Mouse (Mus musculus): Measurements from ENCODE around the gene Jakmip3. TPM values are rescaled to one million over a fixed set of nuclear protein-coding genes. Genes with fewer than 3 reads are reported as not detected.

Gene Jakmip3
- polyA plus RNA-seq, 1 experiment from 2014 or later: 0.13 TPM

DNA sequence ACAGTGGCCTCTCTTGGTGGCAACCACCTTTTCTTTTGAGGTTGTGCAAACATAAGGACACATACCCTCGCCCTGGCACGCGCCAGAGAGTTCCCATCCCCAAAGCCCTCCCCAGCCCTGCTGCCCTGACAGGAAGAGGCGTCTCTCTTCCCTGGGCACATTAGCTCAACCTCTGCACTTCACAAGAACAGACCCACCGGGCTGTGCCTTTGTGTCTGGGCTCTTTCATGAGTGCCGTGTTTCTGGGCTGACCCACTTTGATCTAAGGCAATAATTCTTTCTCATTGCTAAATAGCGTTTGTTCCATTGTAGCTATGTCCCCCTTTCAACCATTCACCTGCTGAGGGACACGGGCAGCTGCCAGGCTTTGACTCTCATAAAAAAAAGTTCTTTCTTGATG, 7.8 kb downstream of the Jakmip3 start:
- Histone ChIP-seq H3K27ac (replicated peaks) (no peak overlapping the region), H3K9me3 (ENCODE audit: control insufficient read depth, low read length) (no peaks in the 10 kb centered on the region), H3K4me3 (ENCODE audit: low read depth, low read length) (no peak overlapping the region), H3K4me2 (replicated peaks; ENCODE audit: low read depth) (no peak overlapping the region), H3K9ac (ENCODE audit: low read length) (no peak overlapping the region), H3K4me1 (replicated peaks; ENCODE audit: control insufficient read depth, insufficient read depth) (no peaks in the 10 kb centered on the region), H3K27me3 (ENCODE audit: control insufficient read depth, insufficient read depth, low read length) (no peaks in the 10 kb centered on the region), H3K36me3 (ENCODE audit: control insufficient read depth, insufficient read depth, low read length) (no peaks in the 10 kb centered on the region)
- ATAC-seq (ENCODE audit: low FRiP score, low TSS enrichment) (no peak), DNase-seq (ENCODE audit: low spot score) (no peak)
- no peak for TF ChIP-seq EP300 (optimal IDR thresholded peaks at IDR 0.05)
- no peak for TF ChIP-seq CTCF (IDR thresholded peaks at IDR 0.05; ENCODE audit: low read depth)
- 48% methylated on average over 8 of the region's 8 CpGs for WGBS

DNA sequence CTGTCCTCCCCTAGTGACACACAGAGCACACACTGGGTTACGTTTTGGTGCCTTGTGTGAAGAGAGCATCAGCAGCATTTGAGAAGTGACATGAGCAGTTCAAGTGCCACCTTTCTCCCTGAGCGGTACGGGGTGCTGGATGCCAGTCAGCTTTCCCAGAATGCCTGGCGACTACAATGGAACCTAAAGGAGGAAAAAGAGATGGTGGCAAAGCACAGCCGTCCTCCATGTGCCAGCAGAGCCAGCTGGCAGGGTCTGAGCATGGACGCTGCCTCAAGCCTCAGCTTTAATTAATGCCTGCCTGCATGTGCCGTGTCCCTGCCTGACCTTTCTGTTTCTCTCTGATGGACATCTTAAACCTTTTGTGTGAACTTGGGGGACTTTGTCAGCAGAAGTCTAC, 15.3 kb downstream of the Jakmip3 start:
- no peak overlapping the region for H3K9ac ChIP-seq (ENCODE audit: low read length)
- ATAC-seq (ENCODE audit: low FRiP score, low TSS enrichment) (no peak), DNase-seq (ENCODE audit: low spot score) (no peak)
- no peak overlapping the region for H3K27ac ChIP-seq (replicated peaks)
- no peak for TF ChIP-seq CTCF (IDR thresholded peaks at IDR 0.05; ENCODE audit: low read depth)
- no peak for TF ChIP-seq EP300 (optimal IDR thresholded peaks at IDR 0.05)
- 78% methylated on average over 7 of the region's 7 CpGs for WGBS
- H3K36me3 ChIP-seq (ENCODE audit: control insufficient read depth, insufficient read depth, low read length): no peaks in the 10 kb centered on the region
- no peaks in the 10 kb centered on the region for H3K4me1 ChIP-seq (replicated peaks; ENCODE audit: control insufficient read depth, insufficient read depth)
- no peaks in the 10 kb centered on the region for H3K9me3 ChIP-seq (ENCODE audit: control insufficient read depth, low read length)
- H3K4me3 ChIP-seq (ENCODE audit: low read depth, low read length): no peak overlapping the region
- H3K27me3 ChIP-seq (ENCODE audit: control insufficient read depth, insufficient read depth, low read length): no peaks in the 10 kb centered on the region
- no peak overlapping the region for H3K4me2 ChIP-seq (replicated peaks; ENCODE audit: low read depth)

DNA sequence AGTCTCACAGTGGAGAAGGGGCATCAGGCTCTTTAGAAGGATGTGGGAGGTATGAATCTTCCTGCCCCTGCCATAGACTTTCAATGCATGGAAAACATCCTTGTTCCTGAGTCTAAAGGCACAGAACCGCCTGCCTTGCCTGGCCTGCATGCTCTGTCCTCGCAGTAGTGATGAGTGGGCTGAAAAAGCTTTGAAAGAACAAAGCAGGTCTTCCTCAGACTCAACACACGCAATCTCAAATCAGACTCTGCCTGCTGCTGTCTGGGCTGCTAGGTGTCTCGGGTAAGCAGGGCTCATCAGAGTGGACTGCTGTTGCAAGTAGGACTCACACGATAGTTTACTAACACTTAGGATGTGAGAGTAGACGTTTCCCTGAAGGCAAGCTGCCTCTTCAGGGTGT, 16.6 kb downstream of the Jakmip3 start:
- Histone ChIP-seq H3K36me3 (ENCODE audit: control insufficient read depth, insufficient read depth, low read length) (no peaks in the 10 kb centered on the region), H3K9ac (ENCODE audit: low read length) (no peak overlapping the region), H3K27me3 (ENCODE audit: control insufficient read depth, insufficient read depth, low read length) (no peaks in the 10 kb centered on the region), H3K4me2 (replicated peaks; ENCODE audit: low read depth) (no peak overlapping the region), H3K4me3 (ENCODE audit: low read depth, low read length) (no peak overlapping the region), H3K27ac (replicated peaks) (no peak overlapping the region), H3K9me3 (ENCODE audit: control insufficient read depth, low read length) (no peaks in the 10 kb centered on the region), H3K4me1 (replicated peaks; ENCODE audit: control insufficient read depth, insufficient read depth) (no peaks in the 10 kb centered on the region)
- ATAC-seq (ENCODE audit: low FRiP score, low TSS enrichment) (no peak), DNase-seq (ENCODE audit: low spot score) (no peak)
- WGBS: 68% methylated on average over 6 of the region's 6 CpGs
- TF ChIP-seq EP300 (optimal IDR thresholded peaks at IDR 0.05): no peak
- TF ChIP-seq CTCF (IDR thresholded peaks at IDR 0.05; ENCODE audit: low read depth): no peak

DNA sequence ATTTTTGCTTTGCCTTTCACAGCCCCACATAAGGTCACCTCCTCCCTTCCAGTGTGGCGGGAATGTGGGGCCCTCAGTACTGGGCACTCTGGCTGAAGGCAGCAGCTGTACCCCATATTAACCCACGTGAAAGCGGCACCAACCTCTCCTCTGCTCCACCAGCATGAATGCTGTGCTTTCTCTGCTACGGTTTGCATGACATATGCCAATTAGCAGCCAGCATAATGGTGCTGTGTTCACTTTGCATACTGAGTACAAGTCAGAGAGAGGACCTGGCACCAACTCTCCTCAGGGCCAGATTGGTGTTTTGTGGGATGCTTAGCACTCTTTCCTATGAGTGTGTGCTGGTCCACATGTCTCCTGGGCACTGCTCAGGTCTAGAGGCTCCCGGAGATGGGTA, 19.2 kb downstream of the Jakmip3 start:
- Histone ChIP-seq H3K4me1 (replicated peaks; ENCODE audit: control insufficient read depth, insufficient read depth) (no peaks in the 10 kb centered on the region), H3K9ac (ENCODE audit: low read length) (no peak overlapping the region), H3K9me3 (ENCODE audit: control insufficient read depth, low read length) (no peaks in the 10 kb centered on the region), H3K4me3 (ENCODE audit: low read depth, low read length) (no peak overlapping the region), H3K4me2 (replicated peaks; ENCODE audit: low read depth) (no peak overlapping the region), H3K27ac (replicated peaks) (no peak overlapping the region), H3K36me3 (ENCODE audit: control insufficient read depth, insufficient read depth, low read length) (no peaks in the 10 kb centered on the region), H3K27me3 (ENCODE audit: control insufficient read depth, insufficient read depth, low read length) (no peaks in the 10 kb centered on the region)
- ATAC-seq (ENCODE audit: low FRiP score, low TSS enrichment): no peak
- no peak for DNase-seq (ENCODE audit: low spot score)
- no peak for TF ChIP-seq CTCF (IDR thresholded peaks at IDR 0.05; ENCODE audit: low read depth)
- no peak for TF ChIP-seq EP300 (optimal IDR thresholded peaks at IDR 0.05)
- 77% methylated on average over 5 of the region's 5 CpGs for WGBS

DNA sequence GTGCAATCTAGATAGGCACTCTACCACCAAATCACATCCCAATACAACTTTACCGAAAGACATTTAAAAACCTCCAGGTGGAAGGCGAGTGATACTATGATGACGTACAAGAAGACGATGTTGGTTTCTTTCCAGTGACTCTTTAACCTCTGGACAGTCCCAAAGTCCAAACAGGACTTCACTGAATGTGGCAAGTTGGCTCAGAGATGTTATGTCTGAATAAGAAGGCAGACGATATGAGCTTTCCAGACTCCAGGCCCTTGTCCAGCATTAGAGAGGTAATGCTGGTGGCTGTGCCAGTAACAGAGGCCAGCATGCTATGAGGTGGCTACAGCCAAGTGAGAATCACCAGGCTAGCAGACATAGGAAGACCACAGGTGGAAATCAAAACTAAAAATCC, 23.2 kb downstream of the Jakmip3 start:
- Histone ChIP-seq H3K4me1 (replicated peaks; ENCODE audit: control insufficient read depth, insufficient read depth) (no peaks in the 10 kb centered on the region), H3K4me3 (ENCODE audit: low read depth, low read length) (no peak overlapping the region), H3K4me2 (replicated peaks; ENCODE audit: low read depth) (no peak overlapping the region), H3K9ac (ENCODE audit: low read length) (no peak overlapping the region), H3K36me3 (ENCODE audit: control insufficient read depth, insufficient read depth, low read length) (no peaks in the 10 kb centered on the region), H3K9me3 (ENCODE audit: control insufficient read depth, low read length) (no peaks in the 10 kb centered on the region), H3K27me3 (ENCODE audit: control insufficient read depth, insufficient read depth, low read length) (no peaks in the 10 kb centered on the region), H3K27ac (replicated peaks) (no peak overlapping the region)
- ATAC-seq (ENCODE audit: low FRiP score, low TSS enrichment): no peak
- DNase-seq (ENCODE audit: low spot score): no peak
- no peak for TF ChIP-seq CTCF (IDR thresholded peaks at IDR 0.05; ENCODE audit: low read depth)
- no peak for TF ChIP-seq EP300 (optimal IDR thresholded peaks at IDR 0.05)
- WGBS: 81% methylated on average over 5 of the region's 5 CpGs

DNA sequence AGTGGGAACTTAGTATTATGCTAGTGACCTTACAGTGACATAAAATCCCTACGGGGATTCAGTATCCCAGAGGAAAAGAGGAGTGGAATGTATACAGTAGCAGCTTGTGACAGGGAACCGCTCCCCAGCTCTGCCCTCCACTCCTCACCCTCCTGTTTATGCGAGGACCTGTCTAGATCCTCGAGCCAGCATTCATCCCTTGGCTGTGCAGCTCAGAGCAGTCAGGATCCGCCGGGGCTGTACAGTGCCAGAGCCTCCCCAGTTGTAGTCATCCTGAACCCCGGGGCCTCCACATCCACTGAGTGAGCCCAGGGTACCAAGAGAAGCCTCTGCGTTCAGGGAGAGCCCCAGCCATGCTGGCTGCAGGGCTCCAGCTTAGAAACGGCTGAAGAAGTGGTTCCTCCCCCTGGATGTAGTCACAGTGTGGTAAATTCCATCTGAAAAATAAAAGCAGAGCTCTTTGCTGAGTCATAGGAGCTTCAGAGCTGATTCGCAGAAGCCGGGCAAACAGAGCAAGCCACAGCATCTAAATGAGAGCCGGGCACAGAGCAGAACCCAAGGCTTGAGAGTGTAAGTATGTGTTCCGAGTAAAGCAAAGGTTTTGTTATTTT, 27.6 kb downstream of the Jakmip3 start:
- no peaks in the 10 kb centered on the region for H3K9me3 ChIP-seq (ENCODE audit: control insufficient read depth, low read length)
- no peaks in the 10 kb centered on the region for H3K27me3 ChIP-seq (ENCODE audit: control insufficient read depth, insufficient read depth, low read length)
- no peak for ATAC-seq (ENCODE audit: low FRiP score, low TSS enrichment)
- WGBS: 45% methylated on average over 13 of the region's 13 CpGs
- no peak for DNase-seq (ENCODE audit: low spot score)
- TF ChIP-seq CTCF (IDR thresholded peaks at IDR 0.05; ENCODE audit: low read depth) (no peak), EP300 (optimal IDR thresholded peaks at IDR 0.05) (no peak)
- no peaks in the 10 kb centered on the region for H3K36me3 ChIP-seq (ENCODE audit: control insufficient read depth, insufficient read depth, low read length)
- H3K4me1 ChIP-seq (replicated peaks; ENCODE audit: control insufficient read depth, insufficient read depth): no peaks in the 10 kb centered on the region
- H3K27ac ChIP-seq (replicated peaks): no peak overlapping the region
- H3K4me2 ChIP-seq (replicated peaks; ENCODE audit: low read depth): no peak overlapping the region
- H3K9ac ChIP-seq (ENCODE audit: low read length): no peak overlapping the region
- H3K4me3 ChIP-seq (ENCODE audit: low read depth, low read length): no peak overlapping the region

Measured in stomach, postnatal 0 days (tissue).